24 mouse cellular contexts compared by ENCODE assay signal in genomic region chr2:77885036-77885435, GRCm38 (mm10).
"Had no signal": no experiment of that assay in that cellular context is flagged by ENCODE, and none has a peak within 500 bp of the region (broad histone marks: within the 10 kb centered on the region; RNA-seq: fewer than 3 reads in every experiment).

No protein-coding gene starts in this region.

- H3K4me3 ChIP-seq: liver, embryonic 13.5 days; liver, embryonic 15.5 days; lung, embryonic 15.5 days; megakaryocyte, embryonic 14.5 days; midbrain, embryonic 10.5 days; midbrain, embryonic 12.5 days; myocyte; neural tube, embryonic 12.5 days had no signal

- H3K4me2 ChIP-seq: liver, embryonic 13.5 days; liver, embryonic 15.5 days; lung, embryonic 15.5 days; midbrain, embryonic 12.5 days; neural tube, embryonic 12.5 days had no signal

- H3K27me3 ChIP-seq: liver, embryonic 13.5 days; liver, embryonic 15.5 days; lung, embryonic 15.5 days; megakaryocyte, embryonic 14.5 days; midbrain, embryonic 12.5 days; neural tube, embryonic 12.5 days had no signal

- H3K36me3 ChIP-seq: liver, embryonic 13.5 days; liver, embryonic 15.5 days; lung, embryonic 15.5 days; midbrain, embryonic 10.5 days; midbrain, embryonic 12.5 days; neural tube, embryonic 12.5 days had no signal

- DNase-seq: liver, embryonic 13.5 days; liver, postnatal 0 days; lung, adult 2 months; lung, postnatal 14 days; lung, postnatal 36 days; midbrain, embryonic 14.5 days; retina, postnatal 1 day; right cerebral cortex, adult 18-20 months; right cerebral cortex, postnatal 25 days; right cerebral cortex, postnatal 4 days; spleen, adult 18-20 months; thymus, adult 18-20 months; thymus, postnatal 14 days; thymus, postnatal 36 days had no signal

- ATAC-seq: liver, postnatal 0 days; lung, postnatal 0 days; midbrain, embryonic 16.5 days had no signal

- H3K9me3 ChIP-seq: liver, embryonic 13.5 days; liver, embryonic 15.5 days; lung, embryonic 15.5 days; midbrain, embryonic 10.5 days; midbrain, embryonic 12.5 days; neural tube, embryonic 12.5 days had no signal

- H3K27ac ChIP-seq: liver, embryonic 13.5 days; liver, embryonic 15.5 days; lung, embryonic 15.5 days; macrophage; midbrain, embryonic 10.5 days; midbrain, embryonic 12.5 days; neural tube, embryonic 12.5 days had no signal

- H3K9ac ChIP-seq: liver, embryonic 13.5 days; liver, embryonic 15.5 days; liver, postnatal 0 days; lung, embryonic 15.5 days; midbrain, embryonic 12.5 days; neural tube, embryonic 12.5 days had no signal

- H3K4me1 ChIP-seq: liver, embryonic 13.5 days; liver, embryonic 15.5 days; lung, embryonic 15.5 days; megakaryocyte, embryonic 14.5 days; midbrain, embryonic 10.5 days; midbrain, embryonic 12.5 days; neural tube, embryonic 12.5 days had no signal
